Mouse (Mus musculus): Measurements from ENCODE around the gene Cox7a1. TPM values are rescaled to one million over a fixed set of nuclear protein-coding genes. Genes with fewer than 3 reads are reported as not detected.
A peak's percentile ranks its signal among the peaks of the same experiment; 100 is the strongest.
"Not testable (repeated sequence)": the region's sequence is repeated elsewhere in the genome, so short reads cannot be mapped to it uniquely, and the experiment has no call there.

Gene Cox7a1
- polyA plus RNA-seq, 1 experiment from 2014 or later: 17.0 TPM

DNA sequence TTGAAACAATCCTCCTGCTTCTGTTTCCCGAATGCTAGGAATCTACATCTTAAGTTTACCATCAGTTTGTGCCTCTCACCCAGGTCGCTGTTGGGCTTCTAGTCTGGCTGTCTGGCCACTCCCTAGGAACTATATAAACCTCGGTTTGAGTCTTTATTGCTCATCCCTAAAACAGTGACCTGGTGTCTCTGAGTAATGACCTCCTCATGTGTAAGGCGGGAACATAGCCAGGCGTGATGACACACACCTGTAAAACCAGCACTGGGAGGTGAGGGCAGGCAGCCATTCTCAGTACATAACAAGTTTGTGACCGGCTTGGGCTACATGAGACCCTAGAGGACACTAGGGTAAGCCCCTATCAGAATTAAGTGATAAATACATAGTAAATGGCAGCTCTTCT, 11.5 kb downstream of the Cox7a1 start:
- WGBS: 71% methylated on average over 6 of the region's 6 CpGs
- peaks cover 12% of the 10 kb centered on the region for H3K4me1 ChIP-seq (ENCODE audit: control insufficient read depth, insufficient read depth, low read length)
- 0 out of 2 replicates have a peak overlapping the region, but pooled peaks have one; percentile 78 for H3K4me3 ChIP-seq (ENCODE audit: low read depth, low read length)
- peak overlapping the region; percentile 69; the same call in 1 of the 2 replicates for H3K4me2 ChIP-seq (ENCODE audit: low read depth, low read length)
- ATAC-seq (ENCODE audit: low read depth) (no peak), DNase-seq (ENCODE audit: low spot score) (no peak)
- H3K9ac ChIP-seq (ENCODE audit: low read depth, low read length): no peak overlapping the region; the same call in 1 of the 2 replicates
- H3K36me3 ChIP-seq (ENCODE audit: control insufficient read depth, insufficient read depth, low read length): peaks cover 25% of the 10 kb centered on the region
- H3K27ac ChIP-seq (replicated peaks; ENCODE audit: low read depth, low read length): no peak overlapping the region
- H3K27me3 ChIP-seq (replicated peaks; ENCODE audit: control insufficient read depth, insufficient read depth, low read length): no peaks in the 10 kb centered on the region
- H3K9me3 ChIP-seq (ENCODE audit: control insufficient read depth, low read length): no peaks in the 10 kb centered on the region

DNA sequence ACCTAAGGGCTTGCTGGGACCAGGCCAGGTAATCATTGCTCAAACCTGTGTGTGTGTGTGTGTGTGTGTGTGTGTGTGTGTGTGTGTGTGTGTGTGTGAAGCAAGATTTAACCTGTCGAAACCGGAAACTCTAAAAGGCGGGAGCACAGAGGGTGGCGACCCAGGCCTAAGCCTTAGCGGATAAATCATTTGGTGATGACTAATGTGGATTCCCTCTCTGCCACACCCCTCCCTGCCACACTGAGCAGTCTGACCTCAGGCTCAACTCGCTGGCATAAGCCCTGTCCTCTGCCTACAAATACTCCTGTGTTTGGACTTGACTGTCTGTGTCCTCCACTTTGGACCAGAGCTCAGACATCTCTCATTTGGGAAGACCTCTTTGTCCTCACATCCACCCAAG, 12.2 kb downstream of the Cox7a1 start:
- H3K9ac ChIP-seq (ENCODE audit: low read depth, low read length): no peak overlapping the region
- H3K36me3 ChIP-seq (ENCODE audit: control insufficient read depth, insufficient read depth, low read length): peaks cover 18% of the 10 kb centered on the region
- no peak for ATAC-seq (ENCODE audit: low read depth)
- H3K27ac ChIP-seq (replicated peaks; ENCODE audit: low read depth, low read length): no peak overlapping the region
- no peaks in the 10 kb centered on the region for H3K27me3 ChIP-seq (replicated peaks; ENCODE audit: control insufficient read depth, insufficient read depth, low read length)
- no peak overlapping the region for H3K4me2 ChIP-seq (ENCODE audit: low read depth, low read length)
- peaks cover 12% of the 10 kb centered on the region for H3K4me1 ChIP-seq (ENCODE audit: control insufficient read depth, insufficient read depth, low read length)
- H3K4me3 ChIP-seq (ENCODE audit: low read depth, low read length): no peak overlapping the region
- DNase-seq (ENCODE audit: low spot score): peak; percentile 36
- WGBS: 84% methylated on average over 5 of the region's 6 CpGs
- no peaks in the 10 kb centered on the region for H3K9me3 ChIP-seq (ENCODE audit: control insufficient read depth, low read length)

DNA sequence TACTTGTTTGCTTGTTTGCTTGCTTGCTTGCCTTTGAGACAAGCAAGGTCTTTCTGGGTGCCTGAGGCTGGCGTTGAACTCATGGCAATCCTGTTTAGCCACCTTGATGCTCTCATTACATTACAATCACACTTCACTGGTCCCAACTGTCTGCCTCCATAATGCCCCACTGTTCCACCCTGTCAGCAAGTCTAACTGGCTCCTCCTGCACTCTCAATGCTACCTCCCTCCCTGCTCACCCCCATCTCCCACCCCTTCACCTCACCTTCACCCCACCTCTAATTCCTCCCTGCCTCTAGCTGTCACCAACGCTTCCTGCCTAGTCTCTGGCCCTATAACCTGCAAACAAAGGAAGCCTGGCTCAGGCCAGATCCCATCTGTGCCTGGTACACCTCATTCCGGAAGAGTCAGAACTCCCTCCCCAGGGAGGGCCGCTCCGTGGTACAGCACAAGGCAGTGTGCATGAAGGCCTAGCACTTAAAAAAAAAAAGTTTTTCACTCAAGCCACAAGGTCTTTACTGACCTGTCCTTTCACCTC, 13.7 kb downstream of the Cox7a1 start:
- peaks cover 10% of the 10 kb centered on the region for H3K4me1 ChIP-seq (ENCODE audit: control insufficient read depth, insufficient read depth, low read length)
- H3K4me3 ChIP-seq (ENCODE audit: low read depth, low read length): no peak overlapping the region
- 65% methylated on average over 5 of the region's 5 CpGs for WGBS
- H3K9me3 ChIP-seq (ENCODE audit: control insufficient read depth, low read length): no peaks in the 10 kb centered on the region
- H3K36me3 ChIP-seq (ENCODE audit: control insufficient read depth, insufficient read depth, low read length): peaks cover 3% of the 10 kb centered on the region; the same call in 1 of the 2 replicates
- H3K27me3 ChIP-seq (replicated peaks; ENCODE audit: control insufficient read depth, insufficient read depth, low read length): no peaks in the 10 kb centered on the region
- DNase-seq (ENCODE audit: low spot score) (no peak), ATAC-seq (ENCODE audit: low read depth) (no peak)
- H3K4me2 ChIP-seq (ENCODE audit: low read depth, low read length): no peak overlapping the region
- H3K9ac ChIP-seq (ENCODE audit: low read depth, low read length): no peak overlapping the region
- no peak overlapping the region for H3K27ac ChIP-seq (replicated peaks; ENCODE audit: low read depth, low read length)

GRCm38 (mm10) chr7:30198481-30198971, 14.6 kb downstream of the Cox7a1 start, which contains the start of gene Capns1:
Capns1 (minus strand) TSS chr7:30198811.
- 3% methylated on average over 8 of the region's 8 CpGs for WGBS
- Histone ChIP-seq H3K4me1 (ENCODE audit: control insufficient read depth, insufficient read depth, low read length) (peaks cover 2% of the 10 kb centered on the region), H3K4me3 (ENCODE audit: low read depth, low read length) (0 out of 2 replicates have a peak within 1 kb of the TSS, but pooled peaks have one; percentile 17), H3K27ac (replicated peaks; ENCODE audit: low read depth, low read length) (peak within 1 kb of the TSS; percentile 33; the same call in 1 of the 2 replicates), H3K36me3 (ENCODE audit: control insufficient read depth, insufficient read depth, low read length) (no peaks in the 10 kb centered on the region), H3K27me3 (replicated peaks; ENCODE audit: control insufficient read depth, insufficient read depth, low read length) (no peaks in the 10 kb centered on the region), H3K4me2 (ENCODE audit: low read depth, low read length) (peak within 1 kb of the TSS; percentile 44), H3K9me3 (ENCODE audit: control insufficient read depth, low read length) (no peaks in the 10 kb centered on the region), H3K9ac (ENCODE audit: low read depth, low read length) (0 out of 2 replicates have a peak within 1 kb of the TSS, but pooled peaks have one; percentile 31)
- DNase-seq (ENCODE audit: low spot score) (peak; percentile 93), ATAC-seq (ENCODE audit: low read depth) (0 out of 2 replicates have a peak, but pooled peaks have one; percentile 27)

GRCm38 (mm10) chr7:30199498-30200139, 15.7 kb downstream of the Cox7a1 start:
- Histone ChIP-seq H3K9me3 (ENCODE audit: control insufficient read depth, low read length) (no peaks in the 10 kb centered on the region), H3K9ac (ENCODE audit: low read depth, low read length) (no peak overlapping the region), H3K27me3 (replicated peaks; ENCODE audit: control insufficient read depth, insufficient read depth, low read length) (no peaks in the 10 kb centered on the region), H3K4me1 (ENCODE audit: control insufficient read depth, insufficient read depth, low read length) (no peaks in the 10 kb centered on the region), H3K27ac (replicated peaks; ENCODE audit: low read depth, low read length) (no peak overlapping the region), H3K36me3 (ENCODE audit: control insufficient read depth, insufficient read depth, low read length) (no peaks in the 10 kb centered on the region), H3K4me2 (ENCODE audit: low read depth, low read length) (no peak overlapping the region), H3K4me3 (ENCODE audit: low read depth, low read length) (no peak overlapping the region)
- ATAC-seq (ENCODE audit: low read depth) (no peak), DNase-seq (ENCODE audit: low spot score) (no peak)
- 76% methylated on average over 18 of the region's 18 CpGs for WGBS

DNA sequence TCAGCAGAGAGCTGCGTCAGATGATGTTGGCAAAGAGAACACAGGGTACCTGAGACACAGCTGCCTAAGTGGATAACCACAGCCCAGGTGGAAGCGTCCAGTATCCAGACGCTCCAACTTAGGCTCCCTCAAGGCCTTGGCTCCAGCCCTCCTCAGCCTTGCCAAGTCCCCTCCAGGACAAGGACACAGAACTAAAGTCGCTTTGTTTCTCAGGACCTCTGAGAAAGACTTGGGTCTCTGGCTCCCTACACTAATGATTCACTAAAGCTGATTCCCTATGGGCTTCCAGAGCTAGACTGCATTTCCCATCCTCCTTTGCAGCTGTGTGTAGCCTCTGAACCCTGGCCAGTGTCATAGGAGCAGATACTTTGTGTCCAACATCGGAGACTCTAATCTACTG, 16.3 kb downstream of the Cox7a1 start:
- H3K4me3 ChIP-seq (ENCODE audit: low read depth, low read length): no peak overlapping the region
- no peaks in the 10 kb centered on the region for H3K4me1 ChIP-seq (ENCODE audit: control insufficient read depth, insufficient read depth, low read length)

GRCm38 (mm10) chr7:30200661-30201060, 16.7 kb downstream of the Cox7a1 start:
- H3K4me1 ChIP-seq (ENCODE audit: control insufficient read depth, insufficient read depth, low read length); H3K36me3 ChIP-seq (ENCODE audit: control insufficient read depth, insufficient read depth, low read length); H3K4me2 ChIP-seq (ENCODE audit: low read depth, low read length); H3K9ac ChIP-seq (ENCODE audit: low read depth, low read length); H3K9me3 ChIP-seq (ENCODE audit: control insufficient read depth, low read length); ATAC-seq (ENCODE audit: low read depth); H3K4me3 ChIP-seq (ENCODE audit: low read depth, low read length); H3K27ac ChIP-seq (replicated peaks; ENCODE audit: low read depth, low read length); DNase-seq (ENCODE audit: low spot score); H3K27me3 ChIP-seq (replicated peaks; ENCODE audit: control insufficient read depth, insufficient read depth, low read length): not testable (repeated sequence)
- 79% methylated on average over 5 of the region's 5 CpGs for WGBS

More for the DNA sequence above, 16.3 kb downstream of the Cox7a1 start:
- H3K36me3 ChIP-seq (ENCODE audit: control insufficient read depth, insufficient read depth, low read length): no peaks in the 10 kb centered on the region
- H3K9ac ChIP-seq (ENCODE audit: low read depth, low read length): no peak overlapping the region
- no peak overlapping the region for H3K27ac ChIP-seq (replicated peaks; ENCODE audit: low read depth, low read length)
- no peak overlapping the region for H3K4me2 ChIP-seq (ENCODE audit: low read depth, low read length)
- WGBS: 88% methylated on average over 5 of the region's 5 CpGs
- no peaks in the 10 kb centered on the region for H3K9me3 ChIP-seq (ENCODE audit: control insufficient read depth, low read length)
- DNase-seq (ENCODE audit: low spot score) (no peak), ATAC-seq (ENCODE audit: low read depth) (no peak)
- H3K27me3 ChIP-seq (replicated peaks; ENCODE audit: control insufficient read depth, insufficient read depth, low read length): no peaks in the 10 kb centered on the region

GRCm38 (mm10) chr7:30202895-30203690, 19.1 kb downstream of the Cox7a1 start:
- Histone ChIP-seq H3K9ac (ENCODE audit: low read depth, low read length) (no peak overlapping the region), H3K27ac (replicated peaks; ENCODE audit: low read depth, low read length) (no peak overlapping the region), H3K27me3 (replicated peaks; ENCODE audit: control insufficient read depth, insufficient read depth, low read length) (no peaks in the 10 kb centered on the region), H3K36me3 (ENCODE audit: control insufficient read depth, insufficient read depth, low read length) (no peaks in the 10 kb centered on the region), H3K4me3 (ENCODE audit: low read depth, low read length) (no peak overlapping the region), H3K4me2 (ENCODE audit: low read depth, low read length) (no peak overlapping the region), H3K4me1 (ENCODE audit: control insufficient read depth, insufficient read depth, low read length) (no peaks in the 10 kb centered on the region), H3K9me3 (ENCODE audit: control insufficient read depth, low read length) (no peaks in the 10 kb centered on the region)
- no peak for DNase-seq (ENCODE audit: low spot score)
- WGBS: 73% methylated on average over 11 of the region's 11 CpGs
- ATAC-seq (ENCODE audit: low read depth): no peak

Measured in embryonic facial prominence, embryonic 14.5 days (tissue).